Mouse (Mus musculus) myocyte (in vitro differentiated cells): ENCODE measurements at regions not wholly inside any gene's neighbourhood (a gene's known extent, or its start where the extent isn't known, plus 50 kb on each side); places are given as distances from the start of the nearest gene placed in this dataset.

ENCODE experiments used
- H3K27me3 ChIP-seq: one replicate; pipeline ENCODE4 v1.6.1; 2011; ENCODE audit not compliant: control insufficient read depth, insufficient read depth, insufficient read length
- H3K36me3 ChIP-seq: one replicate; pipeline ENCODE4 v1.6.1; 2011; ENCODE audit not compliant: control insufficient read depth, insufficient read depth
- H3K4me2 ChIP-seq: one replicate; pipeline ENCODE4 v1.6.1; 2011; ENCODE audit warnings: low read depth, control low read depth
- H3K4me3 ChIP-seq: one replicate; pipeline ENCODE4 v1.5.1; 2011; ENCODE audit warnings: mild to moderate bottlenecking, control low read depth, moderate library complexity
- H3K79me2 ChIP-seq: one replicate; pipeline ENCODE4 v1.6.1; 2011; ENCODE audit not compliant: control insufficient read depth, insufficient read depth
- H3ac ChIP-seq: one replicate; pipeline ENCODE4 v1.6.1; 2011; ENCODE audit not compliant: control insufficient read depth, insufficient read length
- CEBPB ChIP-seq: IDR thresholded peaks from 2 replicates; pipeline ENCODE4 v1.6.1; 2011; ENCODE audit warnings: mild to moderate bottlenecking, moderate library complexity; ENCODE audit not compliant: poor library complexity, insufficient read depth, severe bottlenecking
- E2F4 ChIP-seq: IDR thresholded peaks from one replicate; pipeline ENCODE4 v1.6.1; 2011; ENCODE audit warnings: mild to moderate bottlenecking, control low read depth, moderate library complexity; ENCODE audit not compliant: insufficient read depth
- MAX ChIP-seq: IDR thresholded peaks from one replicate; pipeline ENCODE4 v1.6.1; 2011; ENCODE audit warnings: low read depth, mild to moderate bottlenecking, control low read depth
- MYOD1 ChIP-seq, 3 experiments: IDR thresholded peaks; one replicate each; pipeline ENCODE4 v1.6.1; 2011; ENCODE audit warnings: control low read depth in 2 of 3, low read depth in 2 of 3, mild to moderate bottlenecking in 2 of 3, moderate library complexity in 1 of 3; ENCODE audit not compliant: insufficient read length in 2 of 3, control insufficient read depth in 1 of 3
- MYOG ChIP-seq, 3 experiments: IDR thresholded peaks; one replicate each; pipeline ENCODE4 v1.6.1; 2011; ENCODE audit warnings: control low read depth in 2 of 3, low read depth in 2 of 3, mild to moderate bottlenecking in 2 of 3; ENCODE audit not compliant: insufficient read length in 2 of 3, control insufficient read depth in 1 of 3, insufficient read depth in 1 of 3
- POLR2A ChIP-seq: IDR thresholded peaks from one replicate; pipeline ENCODE4 v1.6.1; 2011; ENCODE audit warnings: low read depth, mild to moderate bottlenecking, control low read depth, moderate library complexity; ENCODE audit not compliant: insufficient read length
- POLR2AphosphoS2 ChIP-seq: IDR thresholded peaks from one replicate; pipeline ENCODE4 v1.6.1; 2011; ENCODE audit warnings: low read depth, control low read depth; ENCODE audit not compliant: insufficient read length
- REST ChIP-seq: IDR thresholded peaks from one replicate; pipeline ENCODE4 v1.6.1; 2011; ENCODE audit warnings: mild to moderate bottlenecking, control low read depth, moderate library complexity; ENCODE audit not compliant: insufficient read depth, insufficient read length
- SRF ChIP-seq: IDR thresholded peaks from one replicate; pipeline ENCODE4 v1.6.1; 2011; ENCODE audit warnings: low read depth; ENCODE audit not compliant: control insufficient read depth, insufficient read length
- TCF12 ChIP-seq: IDR thresholded peaks from one replicate; pipeline ENCODE4 v1.6.1; 2011; ENCODE audit warnings: mild to moderate bottlenecking, control low read depth; ENCODE audit not compliant: poor library complexity, insufficient read depth, severe bottlenecking
- TCF3 ChIP-seq: IDR thresholded peaks from one replicate; pipeline ENCODE4 v1.6.1; 2011; ENCODE audit warnings: low read depth, control low read depth; ENCODE audit not compliant: insufficient read length
- USF1 ChIP-seq: IDR thresholded peaks from one replicate; pipeline ENCODE4 v1.6.1; 2011; ENCODE audit warnings: low read depth, mild to moderate bottlenecking, control low read depth, moderate library complexity

DNA sequence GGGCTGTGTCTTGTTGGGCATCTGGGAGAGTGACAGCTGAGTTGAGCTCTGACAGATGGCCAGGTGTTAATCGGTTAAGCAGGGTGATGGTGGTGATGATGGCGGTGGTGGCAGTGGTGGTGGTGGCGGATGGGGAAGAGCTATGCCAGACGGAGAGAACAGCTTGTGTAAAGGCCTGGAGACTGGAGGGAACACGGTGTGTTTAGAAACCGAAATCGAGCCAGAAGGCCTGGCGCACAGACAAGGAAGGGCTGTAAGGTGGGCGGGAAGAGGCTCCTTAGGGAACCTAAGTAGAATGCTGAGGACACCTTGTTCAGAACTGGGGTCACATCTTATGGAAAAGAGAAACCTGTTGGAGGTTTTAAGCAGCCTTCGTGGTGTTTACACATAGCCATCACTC, 698.5 kb downstream of the Hs3st4 start:
- Histone ChIP-seq H3ac (no peak overlapping the region), H3K36me3 (no peaks in the 10 kb centered on the region), H3K79me2 (no peaks in the 10 kb centered on the region), H3K4me2 (no peak overlapping the region), H3K4me3 (no peak overlapping the region), H3K27me3 (no peaks in the 10 kb centered on the region)
- no peak for TF ChIP-seq USF1
- no peak for TF ChIP-seq POLR2A
- TF ChIP-seq MYOD1 (IDR thresholded peaks at IDR 0.05; ENCODE audit: control insufficient read depth in 1 of 3, insufficient read length in 2 of 3, low read depth in 2 of 3), result no peak
- TF ChIP-seq MYOG (IDR thresholded peaks at IDR 0.05; ENCODE audit: control insufficient read depth in 1 of 3, insufficient read depth in 1 of 3, insufficient read length in 2 of 3, low read depth in 2 of 3), result no peak
- no peak for TF ChIP-seq POLR2AphosphoS2
- TF ChIP-seq TCF12, result no peak
- no peak for TF ChIP-seq MAX
- no peak for TF ChIP-seq E2F4
- no peak for TF ChIP-seq SRF
- no peak for TF ChIP-seq REST
- TF ChIP-seq CEBPB, result no peak
- TF ChIP-seq TCF3, result no peak

DNA sequence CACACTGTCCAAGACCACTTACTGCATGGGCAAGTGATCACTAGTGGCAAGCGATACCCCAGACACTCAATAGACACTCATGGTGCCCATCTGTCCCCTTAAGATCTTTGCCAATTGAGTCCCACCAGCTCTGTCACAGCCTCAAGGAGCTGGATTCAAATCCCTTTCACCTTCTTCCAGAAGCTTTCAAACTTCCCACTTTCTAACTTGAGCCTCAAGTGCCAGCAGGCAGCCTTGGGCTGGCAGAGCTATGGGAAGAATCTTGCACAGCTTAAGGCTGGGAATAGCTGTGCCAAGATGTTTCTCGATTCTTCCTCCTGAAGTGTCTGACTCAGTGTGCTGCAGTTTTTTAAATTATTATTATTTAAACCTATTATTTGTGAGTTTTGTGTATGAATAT, 699.2 kb downstream of the Hs3st4 start:
- H3K79me2 ChIP-seq, result no peaks in the 10 kb centered on the region
- no peak overlapping the region for H3K4me3 ChIP-seq
- H3K36me3 ChIP-seq, result no peaks in the 10 kb centered on the region
- H3K27me3 ChIP-seq, result no peaks in the 10 kb centered on the region
- TF ChIP-seq POLR2A (no peak), TCF12 (no peak), CEBPB (no peak), POLR2AphosphoS2 (no peak), MAX (no peak), USF1 (no peak), SRF (no peak), E2F4 (no peak), TCF3 (no peak), REST (no peak)
- H3ac ChIP-seq, result no peak overlapping the region
- H3K4me2 ChIP-seq, result no peak overlapping the region

DNA sequence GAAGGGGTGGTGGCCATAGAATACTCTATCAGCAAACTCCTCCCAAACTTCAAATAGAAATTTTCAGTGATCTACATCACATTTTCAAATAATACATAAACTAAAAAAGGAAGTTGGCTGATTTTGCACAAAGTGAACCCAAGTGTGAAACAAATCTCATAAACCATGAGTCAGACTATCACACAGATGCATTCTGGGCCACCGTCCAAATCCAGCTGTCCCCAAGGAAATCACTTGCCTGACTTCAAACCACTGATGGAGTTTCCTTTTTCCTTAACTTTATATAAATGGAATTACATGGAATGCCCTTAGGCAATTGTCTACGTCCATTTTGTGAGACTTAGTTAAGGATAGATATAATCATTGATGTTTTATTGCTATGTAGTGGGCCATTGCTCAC, 702.8 kb downstream of the Hs3st4 start:
- H3K79me2 ChIP-seq, result no peaks in the 10 kb centered on the region

DNA sequence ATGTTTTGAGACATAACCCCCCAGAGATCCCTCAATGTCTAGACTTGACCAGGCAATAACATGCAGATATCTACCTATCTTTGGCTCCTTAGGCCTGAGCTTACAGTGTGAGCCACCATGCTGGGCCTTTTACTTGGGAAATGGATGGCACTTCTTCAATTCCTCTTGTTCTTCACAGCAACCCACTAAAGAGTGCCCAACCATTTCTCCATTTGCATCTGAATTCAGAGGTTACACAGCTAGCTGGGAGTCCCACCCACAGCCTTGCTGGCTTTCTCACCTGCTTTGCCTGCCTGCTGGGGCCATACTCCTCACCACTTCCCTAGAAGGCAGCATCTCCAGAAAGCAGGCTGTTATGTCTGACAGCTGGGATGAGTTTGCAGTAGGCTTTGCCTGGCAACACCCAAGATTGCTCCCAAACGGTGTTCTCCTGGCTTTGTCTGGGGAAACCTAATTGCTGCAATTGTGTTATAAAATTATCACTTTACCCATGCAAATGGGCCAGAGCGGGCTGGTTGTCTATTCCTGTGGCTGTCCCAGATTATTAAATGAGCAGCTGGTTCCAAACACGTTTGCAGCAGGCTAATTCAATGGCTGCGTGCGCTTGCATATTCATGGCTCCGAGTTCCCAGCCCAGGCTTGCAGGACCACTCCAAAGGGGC, 721.6 kb downstream of the Hs3st4 start:
- TF ChIP-seq POLR2AphosphoS2 (no peak), MAX (no peak), POLR2A (no peak), SRF (no peak), CEBPB (no peak), TCF3 (no peak), REST (no peak), MYOD1 (IDR thresholded peaks at IDR 0.05; ENCODE audit: control insufficient read depth in 1 of 3, insufficient read length in 2 of 3, low read depth in 2 of 3) (no peak), MYOG (IDR thresholded peaks at IDR 0.05; ENCODE audit: control insufficient read depth in 1 of 3, insufficient read depth in 1 of 3, insufficient read length in 2 of 3, low read depth in 2 of 3) (no peak), USF1 (no peak), E2F4 (no peak), TCF12 (no peak)
- H3K4me3 ChIP-seq, result no peak overlapping the region
- no peaks in the 10 kb centered on the region for H3K36me3 ChIP-seq
- H3K79me2 ChIP-seq, result no peaks in the 10 kb centered on the region
- H3K27me3 ChIP-seq, result no peaks in the 10 kb centered on the region
- H3ac ChIP-seq, result no peak overlapping the region
- H3K4me2 ChIP-seq, result no peak overlapping the region

More for the DNA sequence above, 702.8 kb downstream of the Hs3st4 start:
- no peak for TF ChIP-seq SRF
- TF ChIP-seq POLR2A, result no peak
- no peak for TF ChIP-seq USF1
- H3ac ChIP-seq, result no peak overlapping the region
- H3K27me3 ChIP-seq, result no peaks in the 10 kb centered on the region
- H3K36me3 ChIP-seq, result no peaks in the 10 kb centered on the region
- H3K4me3 ChIP-seq, result no peak overlapping the region
- H3K4me2 ChIP-seq, result no peak overlapping the region

DNA sequence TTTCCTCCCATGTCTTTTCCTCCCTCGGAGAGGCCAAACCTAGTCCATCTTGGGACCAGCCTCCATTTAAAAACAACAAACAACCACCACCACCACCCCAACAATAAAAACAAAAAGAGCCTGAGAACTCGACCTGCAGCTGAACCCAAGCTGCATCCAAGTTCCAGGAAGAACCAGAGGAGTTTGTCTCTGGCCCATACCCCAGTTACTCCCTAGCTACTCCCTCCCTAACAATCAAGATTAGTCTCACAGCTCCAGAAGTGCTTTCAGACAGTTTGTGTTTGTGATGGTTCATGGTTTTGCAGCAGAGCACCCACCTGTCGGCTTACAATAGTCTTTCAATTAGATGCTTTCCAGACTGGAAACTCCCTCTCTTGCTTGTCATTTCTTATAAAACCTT, 724.5 kb downstream of the Hs3st4 start:
- Histone ChIP-seq H3K27me3 (no peaks in the 10 kb centered on the region), H3ac (no peak overlapping the region), H3K4me3 (no peak overlapping the region), H3K36me3 (no peaks in the 10 kb centered on the region), H3K4me2 (no peak overlapping the region), H3K79me2 (no peaks in the 10 kb centered on the region)
- TF ChIP-seq TCF3 (no peak), SRF (no peak), MAX (no peak), MYOG (IDR thresholded peaks at IDR 0.05; ENCODE audit: control insufficient read depth in 1 of 3, insufficient read depth in 1 of 3, insufficient read length in 2 of 3, low read depth in 2 of 3) (no peak), E2F4 (no peak), REST (no peak), POLR2A (no peak), MYOD1 (IDR thresholded peaks at IDR 0.05; ENCODE audit: control insufficient read depth in 1 of 3, insufficient read length in 2 of 3, low read depth in 2 of 3) (no peak), CEBPB (no peak), USF1 (no peak), TCF12 (no peak), POLR2AphosphoS2 (no peak)
